Mouse (Mus musculus): ENCODE measurements at regions not wholly inside any gene's neighbourhood (a gene's known extent, or its start where the extent isn't known, plus 50 kb on each side); places are given as distances from the start of the nearest gene placed in this dataset.
A peak's percentile ranks its signal among the peaks of the same experiment; 100 is the strongest.

- WGBS = 88% methylated on average over 2 of the region's 2 CpGs
- Histone ChIP-seq H3K27me3 (peaks cover 17% of the 10 kb centered on the region; the same call in 1 of the 2 replicates), H3K9me3 (replicated peaks) (no peaks in the 10 kb centered on the region), H3K36me3 (no peaks in the 10 kb centered on the region), H3K4me2 (no peak overlapping the region), H3K27ac (no peak overlapping the region), H3K4me3 (replicated peaks) (no peak overlapping the region), H3K9ac (no peak overlapping the region), H3K4me1 (no peaks in the 10 kb centered on the region)
- no peak for ATAC-seq (replicated peaks; ENCODE audit: low FRiP score)
These were observed 314.5 kb downstream of the Irx1 start for GRCm38 (mm10) chr13:71649031-71649430.

DNA sequence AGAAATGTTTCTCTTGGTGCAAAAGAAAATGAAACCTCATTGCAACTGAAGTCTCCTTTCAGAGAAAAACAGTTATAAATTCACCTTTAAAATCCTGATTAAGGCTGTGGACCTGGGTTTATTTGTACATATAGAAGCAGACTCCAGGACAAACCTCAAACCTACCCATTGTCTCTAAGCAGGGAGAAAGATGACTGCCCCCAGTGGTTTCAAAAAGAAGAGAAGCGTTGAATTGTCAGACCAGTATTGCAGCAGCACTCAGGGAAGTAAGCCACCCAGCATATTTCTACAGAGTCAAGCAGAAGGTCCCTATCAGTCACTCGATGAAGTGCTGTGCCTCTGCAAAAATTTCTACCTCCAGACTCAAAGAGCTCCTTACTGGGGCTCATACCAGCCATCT is 332.1 kb downstream of the Irx1 start:
- 0 out of 2 replicates have a peak, but pooled peaks cover 2% of the 10 kb centered on the region for H3K4me1 ChIP-seq
- no peaks in the 10 kb centered on the region; the same call in 1 of the 2 replicates for H3K27me3 ChIP-seq
- no peak for ATAC-seq (replicated peaks; ENCODE audit: low FRiP score)
- H3K36me3 ChIP-seq = no peaks in the 10 kb centered on the region
- no peak overlapping the region for H3K4me2 ChIP-seq
- H3K27ac ChIP-seq = no peak overlapping the region
- H3K9ac ChIP-seq = no peak overlapping the region
- no peak overlapping the region for H3K4me3 ChIP-seq (replicated peaks)
- 64% methylated on average over 2 of the region's 2 CpGs for WGBS
- H3K9me3 ChIP-seq (replicated peaks) = no peaks in the 10 kb centered on the region

- Histone ChIP-seq H3K4me2 (no peak overlapping the region), H3K9ac (no peak overlapping the region), H3K27me3 (no peaks in the 10 kb centered on the region), H3K4me3 (replicated peaks) (no peak overlapping the region), H3K27ac (no peak overlapping the region), H3K9me3 (replicated peaks) (no peaks in the 10 kb centered on the region), H3K36me3 (no peaks in the 10 kb centered on the region), H3K4me1 (peaks cover 2% of the 10 kb centered on the region; the same call in 1 of the 2 replicates)
- ATAC-seq (replicated peaks; ENCODE audit: low FRiP score) = peak; percentile 52; the same call in 1 of the 2 replicates
- 34% methylated on average over 2 of the region's 2 CpGs for WGBS
These were observed 346.3 kb downstream of the Irx1 start for GRCm38 (mm10) chr13:71617198-71617597.

- Histone ChIP-seq H3K4me3 (replicated peaks) (no peak overlapping the region), H3K9ac (no peak overlapping the region), H3K27me3 (no peaks in the 10 kb centered on the region), H3K9me3 (replicated peaks) (no peaks in the 10 kb centered on the region), H3K4me1 (no peaks in the 10 kb centered on the region), H3K36me3 (no peaks in the 10 kb centered on the region), H3K4me2 (no peak overlapping the region), H3K27ac (no peak overlapping the region)
- no peak for ATAC-seq (replicated peaks; ENCODE audit: low FRiP score)
- WGBS = 67% methylated on average over 7 of the region's 7 CpGs
These were observed 350.9 kb downstream of the Irx1 start for GRCm38 (mm10) chr13:71612393-71613179.

DNA sequence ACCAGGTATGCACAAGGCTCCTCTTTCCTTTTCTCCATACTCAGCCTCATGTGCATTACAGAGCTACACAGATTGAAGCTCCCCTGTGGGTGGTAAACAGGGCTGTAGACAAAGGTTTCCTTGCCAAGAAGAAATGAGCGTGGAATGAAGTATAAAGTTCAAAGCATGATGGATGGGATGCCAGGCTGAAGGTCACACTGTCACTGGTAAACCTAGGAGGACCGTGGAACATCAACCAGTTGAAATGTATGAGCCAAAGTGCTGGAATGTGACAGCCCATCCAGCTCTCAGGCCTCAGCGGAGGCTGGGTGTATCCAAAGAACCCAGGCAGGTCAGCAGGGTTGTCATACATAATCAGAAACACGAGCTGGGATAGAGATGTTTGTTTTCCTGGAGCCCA is 381.0 kb downstream of the Irx1 start:
- Histone ChIP-seq H3K27me3 (no peaks in the 10 kb centered on the region), H3K27ac (no peak overlapping the region), H3K9ac (no peak overlapping the region), H3K4me3 (replicated peaks) (no peak overlapping the region), H3K4me2 (no peak overlapping the region), H3K36me3 (no peaks in the 10 kb centered on the region), H3K9me3 (replicated peaks) (no peaks in the 10 kb centered on the region), H3K4me1 (no peaks in the 10 kb centered on the region)
- no peak for ATAC-seq (replicated peaks; ENCODE audit: low FRiP score)
- WGBS = 28% methylated on average over 4 of the region's 4 CpGs

GRCm38 (mm10) chr13:71565895-71566294 is 397.6 kb downstream of the Irx1 start:
- Histone ChIP-seq H3K36me3 (no peaks in the 10 kb centered on the region), H3K9ac (no peak overlapping the region), H3K27me3 (no peaks in the 10 kb centered on the region), H3K4me1 (0 out of 2 replicates have a peak, but pooled peaks cover 3% of the 10 kb centered on the region), H3K4me3 (replicated peaks) (no peak overlapping the region), H3K27ac (no peak overlapping the region), H3K9me3 (replicated peaks) (no peaks in the 10 kb centered on the region), H3K4me2 (no peak overlapping the region)
- peak; percentile 93 for ATAC-seq (replicated peaks; ENCODE audit: low FRiP score)
- WGBS = 27% methylated on average over 6 of the region's 6 CpGs

- 57% methylated on average over 7 of the region's 7 CpGs for WGBS
- Histone ChIP-seq H3K4me1 (0 out of 2 replicates have a peak, but pooled peaks cover 3% of the 10 kb centered on the region), H3K9me3 (replicated peaks) (no peaks in the 10 kb centered on the region), H3K36me3 (no peaks in the 10 kb centered on the region), H3K4me3 (replicated peaks) (no peak overlapping the region), H3K27ac (no peak overlapping the region), H3K4me2 (no peak overlapping the region), H3K27me3 (no peaks in the 10 kb centered on the region), H3K9ac (no peak overlapping the region)
- peak; percentile 29; the same call in 1 of the 2 replicates for ATAC-seq (replicated peaks; ENCODE audit: low FRiP score)
These were observed 398.1 kb downstream of the Irx1 start for GRCm38 (mm10) chr13:71565388-71565787.

DNA sequence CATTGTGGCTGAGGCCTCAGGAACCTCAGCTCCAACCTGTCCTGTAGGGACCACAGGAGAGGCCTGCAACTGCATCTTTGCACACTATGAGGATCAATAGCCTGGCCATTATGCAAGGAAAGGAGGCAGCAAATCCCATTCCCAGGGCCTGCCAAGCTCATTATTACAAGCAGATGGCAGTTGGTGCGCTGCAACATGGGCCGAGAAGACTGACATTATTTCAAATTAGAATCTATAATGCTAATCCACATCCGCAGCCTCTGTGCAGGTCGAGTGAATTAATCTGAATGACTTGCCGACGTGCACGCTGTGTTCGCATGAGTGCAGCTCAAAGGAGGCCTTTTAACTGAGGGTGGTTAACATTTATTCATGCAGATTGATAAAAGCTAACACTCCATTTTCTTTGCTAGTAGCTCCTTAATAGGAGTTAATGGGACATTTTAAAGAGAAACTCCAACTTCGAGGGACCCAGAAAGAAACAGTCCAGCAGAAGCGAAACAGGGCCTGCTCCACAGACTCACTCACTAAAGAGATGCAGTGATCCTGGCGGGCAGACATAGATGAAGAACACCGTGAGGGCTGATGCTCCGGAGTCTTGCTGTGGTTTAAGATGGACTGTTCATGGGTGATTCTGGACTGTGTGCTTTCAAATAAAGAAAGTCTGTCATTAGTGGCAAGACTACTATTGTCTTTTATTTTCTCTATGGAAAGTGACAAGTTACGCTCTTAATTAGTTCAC is 404.9 kb downstream of the Irx1 start:
- Histone ChIP-seq H3K36me3 (no peaks in the 10 kb centered on the region), H3K27ac (no peak overlapping the region), H3K9ac (no peak overlapping the region), H3K4me2 (no peak overlapping the region), H3K27me3 (no peaks in the 10 kb centered on the region), H3K4me1 (no peaks in the 10 kb centered on the region), H3K9me3 (replicated peaks) (no peaks in the 10 kb centered on the region), H3K4me3 (replicated peaks) (no peak overlapping the region)
- 84% methylated on average over 14 of the region's 14 CpGs for WGBS
- no peak for ATAC-seq (replicated peaks; ENCODE audit: low FRiP score)

- no peak for ATAC-seq (replicated peaks; ENCODE audit: low FRiP score)
These were observed 408.1 kb downstream of the Irx1 start for GRCm38 (mm10) chr13:71555471-71555870.

GRCm38 (mm10) chr13:71550109-71550508 is 413.4 kb downstream of the Irx1 start:
- no peak overlapping the region for H3K4me3 ChIP-seq (replicated peaks)
- no peak overlapping the region for H3K27ac ChIP-seq
- no peak overlapping the region for H3K4me2 ChIP-seq
- WGBS = 26% methylated on average over 1 of the region's 1 CpGs
- H3K4me1 ChIP-seq = no peaks in the 10 kb centered on the region
- H3K36me3 ChIP-seq = no peaks in the 10 kb centered on the region
- H3K27me3 ChIP-seq = 0 out of 2 replicates have a peak, but pooled peaks cover 3% of the 10 kb centered on the region
- H3K9ac ChIP-seq = no peak overlapping the region
- no peak for ATAC-seq (replicated peaks; ENCODE audit: low FRiP score)
- no peaks in the 10 kb centered on the region for H3K9me3 ChIP-seq (replicated peaks)

More at GRCm38 (mm10) chr13:71555471-71555870, 408.1 kb downstream of the Irx1 start:
- H3K9ac ChIP-seq = no peak overlapping the region
- H3K27me3 ChIP-seq = 0 out of 2 replicates have a peak, but pooled peaks cover 3% of the 10 kb centered on the region
- no peak overlapping the region for H3K4me3 ChIP-seq (replicated peaks)
- no peaks in the 10 kb centered on the region for H3K36me3 ChIP-seq
- no peak overlapping the region for H3K4me2 ChIP-seq
- WGBS = 84% methylated on average over 6 of the region's 6 CpGs
- no peaks in the 10 kb centered on the region for H3K4me1 ChIP-seq
- no peak overlapping the region for H3K27ac ChIP-seq
- H3K9me3 ChIP-seq (replicated peaks) = no peaks in the 10 kb centered on the region

GRCm38 (mm10) chr13:71549206-71549831 is 414.2 kb downstream of the Irx1 start:
- H3K4me3 ChIP-seq (replicated peaks) = no peak overlapping the region
- H3K4me2 ChIP-seq = no peak overlapping the region
- 82% methylated on average over 10 of the region's 10 CpGs for WGBS
- no peaks in the 10 kb centered on the region for H3K4me1 ChIP-seq
- no peak overlapping the region for H3K27ac ChIP-seq
- H3K9me3 ChIP-seq (replicated peaks) = no peaks in the 10 kb centered on the region
- H3K9ac ChIP-seq = no peak overlapping the region
- 0 out of 2 replicates have a peak, but pooled peaks cover 3% of the 10 kb centered on the region for H3K27me3 ChIP-seq
- H3K36me3 ChIP-seq = no peaks in the 10 kb centered on the region
- ATAC-seq (replicated peaks; ENCODE audit: low FRiP score) = no peak

GRCm38 (mm10) chr13:71538226-71538625 is 425.3 kb downstream of the Irx1 start:
- Histone ChIP-seq H3K4me1 (no peaks in the 10 kb centered on the region), H3K27me3 (no peaks in the 10 kb centered on the region), H3K4me3 (replicated peaks) (no peak overlapping the region), H3K9me3 (replicated peaks) (no peaks in the 10 kb centered on the region), H3K4me2 (no peak overlapping the region), H3K36me3 (no peaks in the 10 kb centered on the region), H3K9ac (no peak overlapping the region), H3K27ac (no peak overlapping the region)
- ATAC-seq (replicated peaks; ENCODE audit: low FRiP score) = no peak
- 57% methylated on average over 4 of the region's 4 CpGs for WGBS
